Mouse (Mus musculus) layer of hippocampus, adult 8-10 months (tissue): ENCODE results near the gene Acvr1. TPM values are rescaled to one million over a fixed set of nuclear protein-coding genes. Genes with fewer than 3 reads are reported as not detected.
A peak's percentile ranks its signal among the peaks of the same experiment; 100 is the strongest.

ENCODE experiments used
- DNase-seq, 2 experiments: peaks; one replicate each; pipeline ENCODE4 v3.0.0; 2022; ENCODE audit warnings: low spot score in 2 of 2
- total RNA-seq, 4 experiments: library from RNA; stranded (reverse); gene quantifications; 2 replicates each; pipeline ENCODE4 v1.2.4; 2022

The Acvr1 gene
- total RNA-seq, 4 experiments from 2014 or later = 43.1 to 45.5 (median 44.5) TPM

DNA sequence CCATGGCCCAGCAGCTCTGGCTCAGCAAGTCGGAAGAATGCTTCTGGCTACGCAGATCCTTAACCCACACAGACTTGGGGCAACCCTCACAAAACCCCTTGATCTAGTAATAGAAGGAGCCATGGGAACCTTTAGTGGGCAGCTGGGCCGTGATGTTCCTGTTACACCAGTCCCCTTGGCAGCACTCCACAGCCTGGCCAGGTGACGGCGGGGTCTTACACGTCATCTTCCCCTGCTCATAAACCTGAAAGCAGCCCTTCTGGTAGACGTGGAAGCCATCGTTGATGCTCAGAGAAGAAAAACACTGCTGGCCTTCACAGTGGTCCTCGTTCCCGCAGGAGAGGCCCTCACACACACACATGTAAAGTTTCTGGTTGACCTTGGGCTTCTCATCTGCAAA is 87.4 kb downstream of the Acvr1 start:
- no peak for DNase-seq

DNA sequence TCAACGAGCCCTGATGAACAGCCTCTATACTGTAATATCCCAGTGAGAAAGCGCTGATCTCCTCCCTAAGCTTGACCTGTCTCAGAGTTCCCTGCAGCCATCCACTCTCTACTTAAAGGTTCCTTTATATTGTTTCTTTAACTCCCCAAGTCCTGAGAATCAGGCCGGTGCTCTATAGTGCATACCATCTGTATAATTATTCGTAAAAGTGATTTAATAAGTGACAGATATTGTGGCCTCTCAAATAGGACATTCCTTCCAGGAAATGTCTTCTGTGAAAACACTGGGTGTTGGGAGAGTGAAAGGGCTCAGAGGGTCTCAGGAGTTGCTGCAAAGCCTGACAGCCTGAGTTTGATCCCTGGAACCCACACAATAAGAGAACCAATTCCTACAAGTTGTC is 88.8 kb downstream of the Acvr1 start:
- no peak for DNase-seq

DNA sequence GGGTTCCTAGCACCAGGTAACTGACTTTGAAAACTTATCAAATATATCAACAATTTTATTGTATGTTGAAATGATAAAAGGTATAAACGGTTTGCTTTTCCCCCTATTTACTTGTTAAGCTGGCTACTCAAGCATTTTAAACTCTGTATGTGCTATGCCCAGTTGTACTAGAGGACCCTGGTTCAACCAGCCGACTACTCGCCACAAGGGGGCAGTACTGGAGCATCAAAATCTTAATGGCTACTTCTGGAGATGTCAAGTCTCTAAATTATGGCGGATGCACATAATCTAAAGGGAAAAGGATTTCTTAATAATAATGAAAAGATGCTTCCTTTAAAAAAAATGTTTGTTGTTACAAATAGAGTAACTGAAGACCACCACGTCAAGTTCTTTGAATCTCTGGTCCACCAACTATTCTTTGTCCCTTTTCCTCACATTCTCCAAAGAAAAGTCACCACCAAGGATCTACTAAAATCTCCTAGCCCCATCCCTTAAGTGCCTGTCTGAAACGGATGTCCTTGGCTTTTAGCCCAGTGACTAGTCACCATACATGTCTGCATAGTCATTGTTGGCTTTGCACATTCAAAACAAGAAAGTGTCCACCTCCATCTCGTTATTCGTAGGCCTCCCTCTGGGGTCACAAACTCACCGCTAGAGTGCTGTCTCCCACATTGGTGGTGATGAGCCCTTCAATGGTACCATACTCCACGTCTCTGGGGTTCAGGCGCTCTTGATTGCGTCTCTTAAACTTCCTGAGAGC is 89.8 kb downstream of the Acvr1 start:
- peak; percentile 75 to 90 for DNase-seq

DNA sequence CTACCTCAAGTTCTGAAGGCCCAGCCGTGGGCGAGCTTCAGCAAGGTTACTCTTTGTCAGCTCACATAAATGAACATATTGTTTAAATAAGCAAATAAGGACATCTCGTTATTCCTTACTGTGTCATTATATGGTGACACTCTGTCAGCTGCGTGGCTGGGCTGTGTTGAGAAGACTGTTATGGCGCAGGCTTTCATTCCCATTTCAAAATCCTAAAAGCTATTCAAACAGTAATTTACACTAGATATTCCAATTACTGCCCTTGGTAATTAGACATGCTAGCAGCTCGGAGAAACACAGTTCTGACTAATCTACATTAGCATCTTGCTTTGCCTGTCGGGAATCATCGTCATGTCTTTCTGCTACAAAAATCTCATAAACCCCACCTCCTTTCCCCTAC is 91.4 kb downstream of the Acvr1 start:
- no peak for DNase-seq

DNA sequence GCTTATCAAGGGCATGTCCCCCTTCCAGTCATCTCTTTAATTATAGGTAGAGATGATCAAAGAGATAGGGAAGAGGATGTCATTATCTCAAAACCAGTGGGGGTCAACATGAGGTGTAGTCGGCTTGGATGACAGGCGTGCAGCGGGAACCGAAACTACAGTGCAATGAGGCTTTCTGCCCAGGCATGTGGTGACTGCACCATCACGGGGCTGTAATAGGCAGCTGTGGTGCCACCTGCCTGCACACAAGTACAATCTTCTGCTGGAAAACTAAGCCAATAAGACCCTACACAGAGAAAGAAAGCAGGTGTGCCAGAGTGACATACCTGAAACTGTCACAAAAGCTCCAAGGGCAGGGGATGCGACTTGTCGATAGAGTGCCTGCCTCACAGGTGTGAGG is 96.7 kb downstream of the Acvr1 start:
- DNase-seq = no peak

DNA sequence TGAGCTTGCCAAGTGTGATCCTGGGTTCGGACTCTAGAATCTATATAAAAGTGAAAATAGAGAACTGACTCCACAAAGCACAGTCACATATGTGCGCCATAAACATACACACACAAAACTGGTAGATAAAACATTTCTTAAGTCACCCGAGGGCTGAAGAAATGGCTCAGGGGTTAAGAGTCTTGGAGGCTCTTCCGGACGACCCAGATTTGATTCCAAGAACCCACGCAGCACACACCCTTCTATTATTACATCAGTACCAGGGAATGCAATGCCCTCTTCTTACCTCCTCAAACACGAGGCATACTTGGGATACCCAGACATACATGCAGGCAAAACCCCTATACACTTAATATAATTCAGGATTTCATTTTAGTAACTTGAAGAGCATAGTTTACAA is 97.1 kb downstream of the Acvr1 start, which contains the start of gene Gm17409:
Gm17409 (plus strand) TSS at position 301 of the 400 bp plus-strand sequence.
- DNase-seq = no peak

DNA sequence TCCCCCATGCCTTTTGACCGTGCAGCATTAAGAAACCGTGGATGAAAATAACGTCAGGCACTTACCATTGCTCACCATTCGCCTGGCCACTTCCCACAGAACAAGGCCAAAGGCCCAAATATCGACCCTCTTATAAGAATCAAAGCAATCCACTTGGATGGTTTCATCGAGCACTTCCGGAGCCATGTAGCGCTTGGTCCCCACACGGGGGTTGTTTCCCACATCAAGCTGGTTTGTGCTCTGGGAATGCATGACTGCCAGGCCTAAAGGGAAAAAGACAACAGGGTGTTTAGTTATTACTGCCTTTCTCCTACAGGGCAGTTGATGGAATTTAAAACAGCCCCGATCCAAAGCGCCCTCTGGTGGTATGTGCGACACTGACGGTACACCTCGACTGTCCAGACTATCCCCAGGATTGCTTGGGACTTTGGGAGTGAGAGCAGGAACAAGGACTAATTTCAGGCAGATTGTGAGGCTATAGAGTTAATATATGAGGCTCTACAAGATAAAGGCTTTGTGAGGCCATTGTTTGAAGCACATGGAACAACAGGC is 108.1 kb downstream of the Acvr1 start:
- peak in 1 of 2 experiments; percentile 60 for DNase-seq

DNA sequence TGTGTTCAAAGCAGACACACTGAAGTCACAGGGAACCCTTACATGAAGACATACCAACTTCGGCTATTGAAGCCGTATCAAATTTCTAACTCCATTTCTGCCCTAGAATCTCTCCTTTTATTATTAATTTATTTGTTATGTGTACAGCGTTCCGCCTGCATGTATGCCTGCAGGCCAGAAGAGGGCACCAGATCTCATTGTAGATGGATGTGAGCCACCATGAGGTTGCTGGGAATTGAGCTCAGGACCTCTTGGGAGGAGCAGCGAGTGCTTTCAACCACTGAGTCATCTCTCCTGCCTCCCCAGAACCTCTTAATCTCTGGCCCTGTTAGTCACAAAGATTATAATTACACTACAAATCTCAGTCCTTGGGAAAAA is 109.5 kb downstream of the Acvr1 start:
- no peak for DNase-seq

DNA sequence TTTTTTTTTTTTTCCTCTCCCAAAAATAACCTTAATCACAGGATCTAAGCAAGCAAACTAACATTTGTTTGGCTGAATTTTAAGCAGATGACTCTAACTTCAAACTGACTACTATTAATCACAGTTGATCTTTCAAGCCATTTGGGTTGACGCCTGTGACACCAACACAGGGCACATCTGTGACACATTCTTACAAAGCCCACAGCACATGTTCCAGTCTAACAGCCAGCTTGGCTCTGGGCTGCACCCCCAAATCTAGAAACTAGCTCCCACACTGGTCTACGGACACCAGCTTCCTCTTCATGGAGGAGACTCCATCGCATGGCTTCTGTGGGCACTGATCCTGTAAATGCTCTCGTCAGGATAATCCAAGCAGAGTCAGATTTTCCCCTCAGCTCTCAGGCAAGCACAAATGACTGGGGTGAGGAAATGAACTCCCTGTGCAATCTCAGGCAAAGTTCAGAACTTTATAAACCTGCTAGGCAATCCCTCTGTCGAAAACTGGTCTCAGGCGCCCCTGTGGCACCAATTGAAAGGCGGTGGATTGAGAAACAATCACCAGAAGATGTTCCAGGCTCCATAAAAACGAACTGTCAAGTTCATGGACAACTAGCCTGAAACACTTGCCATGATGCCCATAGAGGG is 110.0 kb downstream of the Acvr1 start:
- DNase-seq = peak in 1 of 2 experiments; percentile 29

DNA sequence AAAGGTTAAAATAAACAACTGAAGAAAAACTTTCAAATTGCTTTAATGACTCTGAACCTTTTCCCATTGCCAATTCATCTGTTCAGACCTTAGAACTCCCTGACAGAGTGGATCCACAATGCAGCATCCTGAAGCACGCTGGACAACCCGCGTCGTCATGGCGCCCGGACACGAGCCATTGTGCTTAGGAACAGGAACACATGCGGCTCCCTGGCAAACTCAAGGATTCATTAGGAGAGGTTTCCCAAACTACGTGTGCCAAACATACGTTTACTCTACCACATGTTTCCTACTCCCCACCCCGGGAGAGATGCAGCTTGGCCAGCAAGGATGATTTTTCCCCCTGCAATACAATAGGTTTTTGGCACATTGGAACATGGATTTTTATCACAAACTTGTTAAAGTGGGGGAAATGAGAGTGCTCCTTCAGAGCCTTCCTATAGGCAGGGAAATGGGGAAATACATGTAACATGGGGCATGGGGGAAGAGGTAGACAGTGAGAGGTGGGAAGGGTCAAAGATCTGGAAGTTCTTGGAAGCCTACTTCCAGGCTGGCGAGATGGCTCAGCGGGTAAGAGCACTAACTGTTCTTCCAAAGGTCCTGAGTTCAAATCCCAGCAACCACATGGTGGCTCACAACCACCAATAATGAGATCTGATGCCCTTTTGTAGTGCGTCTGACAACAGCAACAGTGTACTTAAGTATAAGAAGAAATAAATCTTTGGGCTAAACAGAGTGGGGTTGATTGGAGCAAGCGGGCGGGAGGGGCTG is 112.7 kb downstream of the Acvr1 start:
- DNase-seq = no peak

DNA sequence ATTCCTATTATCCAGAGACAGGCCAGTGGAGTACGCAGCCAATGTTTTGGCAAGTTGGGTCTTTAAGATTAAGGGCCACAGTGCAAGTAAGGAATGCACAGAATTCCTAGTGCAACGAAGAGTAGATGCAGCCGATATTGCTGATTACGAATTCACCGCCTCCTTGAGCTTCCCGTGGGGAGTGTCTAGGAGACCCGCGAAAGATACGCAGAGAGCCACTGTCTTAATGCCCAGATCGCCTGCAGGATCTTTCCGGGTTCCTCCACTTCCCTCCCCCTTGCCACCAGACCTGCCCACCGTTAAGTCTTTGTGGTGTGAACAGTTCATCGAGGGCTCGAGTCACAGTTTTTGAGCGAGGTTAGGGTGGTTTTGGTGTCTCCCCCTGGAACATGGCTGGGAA is 120.0 kb downstream of the Acvr1 start:
- DNase-seq = no peak

DNA sequence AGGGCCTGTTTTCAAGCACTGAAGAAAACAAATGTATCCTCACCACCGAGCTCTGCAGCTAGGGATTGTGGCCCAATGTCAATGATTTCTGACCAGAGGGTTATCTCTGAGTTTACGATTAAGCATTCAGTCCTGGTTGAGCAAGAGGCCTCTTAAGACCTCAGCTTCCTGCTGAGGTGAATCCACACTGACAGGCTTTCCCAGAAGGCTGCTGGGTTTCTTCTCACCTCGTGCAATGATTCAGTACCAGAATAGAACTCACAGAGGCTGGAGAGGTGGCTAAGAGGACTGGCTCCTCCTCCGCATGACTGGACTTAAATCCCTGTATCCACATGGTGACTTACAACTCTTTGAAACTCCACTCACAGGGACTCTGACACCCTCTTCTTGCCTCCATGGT is 123.8 kb downstream of the Acvr1 start:
- no peak for DNase-seq

DNA sequence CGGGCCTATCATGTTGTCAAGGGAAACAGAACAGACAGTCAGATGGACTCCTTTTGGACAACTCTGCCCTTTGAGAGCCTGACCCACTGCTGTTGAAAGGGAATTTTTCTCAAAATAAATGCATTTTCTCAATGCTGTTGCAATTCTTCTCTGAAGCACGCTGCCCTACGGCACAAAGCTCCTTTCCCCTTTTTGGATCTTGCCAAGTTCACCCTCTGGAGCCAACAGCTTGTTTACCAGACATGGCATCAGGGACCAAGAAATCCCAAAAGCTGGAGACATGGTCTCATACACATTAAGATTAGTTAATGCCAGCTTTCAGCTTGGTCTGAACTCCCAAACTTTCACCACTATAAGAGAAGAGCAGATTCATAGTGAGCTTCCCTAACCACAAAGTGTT is 130.0 kb downstream of the Acvr1 start:
- no peak for DNase-seq

DNA sequence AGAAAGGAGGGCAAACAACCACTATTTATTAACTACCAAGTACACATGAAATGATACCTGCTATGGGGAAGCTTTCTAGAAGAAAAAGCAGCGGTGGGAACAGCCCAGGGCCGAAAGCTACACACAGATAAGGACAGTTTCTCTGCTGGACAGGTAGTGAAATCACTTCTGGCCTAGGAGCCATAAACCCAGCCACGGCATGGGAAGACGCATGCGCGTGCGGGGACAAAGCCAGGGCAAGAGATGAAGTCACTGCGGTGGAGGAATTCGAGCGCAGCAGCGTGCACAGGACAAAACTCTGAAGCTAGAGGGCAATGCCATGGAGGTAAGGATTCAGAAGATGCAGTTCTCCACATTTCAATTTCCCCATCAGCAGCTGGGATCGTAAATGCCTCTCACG is 131.4 kb downstream of the Acvr1 start:
- no peak for DNase-seq

DNA sequence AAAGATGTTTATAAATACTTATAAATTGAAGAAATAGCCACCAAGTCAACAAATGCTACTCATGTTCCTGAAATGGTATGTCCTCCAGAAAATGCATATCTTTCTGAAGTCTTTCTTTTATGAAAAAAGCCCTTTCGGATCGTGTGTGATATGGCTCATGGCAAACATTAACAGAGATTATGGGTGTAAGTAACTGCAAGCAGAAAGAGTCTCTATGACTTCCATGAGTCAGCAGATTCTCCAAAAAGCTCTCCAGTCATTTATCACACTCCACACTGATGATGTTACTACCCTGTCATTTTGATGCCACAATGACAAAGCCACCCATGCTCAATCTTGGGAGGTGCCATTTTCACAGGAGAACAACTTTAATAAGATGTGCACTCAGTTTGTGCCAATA is 132.5 kb downstream of the Acvr1 start:
- DNase-seq = no peak

DNA sequence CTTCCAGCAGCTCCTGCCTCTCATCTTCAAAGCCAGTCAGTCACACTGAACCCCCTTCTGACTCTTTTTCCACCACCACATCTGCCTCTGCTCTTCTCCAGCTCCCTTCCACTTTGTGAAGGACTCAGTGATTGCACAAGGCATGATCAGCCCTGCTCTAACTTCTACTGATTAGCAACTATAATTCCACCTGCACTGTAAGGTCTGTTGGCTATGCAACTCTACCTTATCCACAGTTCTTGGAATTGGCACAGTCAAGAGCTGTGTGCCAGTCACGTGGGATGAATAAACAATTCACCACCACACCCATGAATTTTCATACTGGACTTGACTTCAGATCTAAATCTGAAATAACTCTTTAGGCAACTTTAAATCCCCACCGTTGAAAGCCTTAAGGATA is 133.6 kb downstream of the Acvr1 start:
- no peak for DNase-seq

DNA sequence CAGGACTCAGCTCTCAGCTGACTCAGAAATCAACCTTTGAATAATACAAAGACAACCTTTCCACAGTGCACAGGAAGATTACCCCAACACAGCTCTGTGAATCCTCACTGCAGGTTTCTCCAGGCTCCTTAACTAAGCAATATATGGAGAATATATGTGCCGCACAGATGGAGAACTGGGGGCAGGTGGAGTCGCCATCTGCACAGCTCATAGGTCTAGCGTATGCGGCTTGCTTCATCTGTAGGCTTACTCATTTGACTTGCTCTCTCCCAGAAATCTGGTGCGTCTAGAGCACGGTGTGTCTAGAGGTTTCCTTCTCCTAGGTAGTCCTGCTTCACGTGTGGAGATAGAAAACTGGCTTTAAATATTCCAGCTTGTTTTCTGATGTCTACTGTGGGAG is 134.7 kb downstream of the Acvr1 start:
- peak; percentile 60 to 72 for DNase-seq

DNA sequence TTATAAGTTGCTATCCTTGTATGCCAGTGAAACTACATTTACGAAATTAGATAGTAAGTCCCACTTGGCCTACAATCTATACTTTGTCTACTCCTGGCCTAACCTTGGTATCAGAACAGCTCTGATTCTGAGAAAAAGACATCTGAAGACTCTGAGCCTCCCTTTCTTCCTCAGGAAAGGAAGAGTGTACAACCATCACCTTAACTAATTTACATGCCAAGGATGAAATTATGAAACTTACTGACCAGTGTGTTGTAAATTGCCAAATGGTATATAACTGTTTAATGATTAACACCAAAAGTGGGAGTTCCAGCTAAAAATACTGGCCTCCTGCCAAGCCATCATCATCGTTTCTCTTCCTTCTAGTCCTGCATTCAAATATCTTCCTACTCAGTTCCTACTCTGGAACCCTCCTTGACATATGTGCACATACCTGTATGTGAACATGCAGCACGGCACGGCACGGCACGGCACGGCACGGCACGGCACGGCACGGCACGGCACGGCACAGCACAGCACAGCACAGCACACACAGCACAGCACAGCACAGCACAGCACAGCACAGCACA is 141.4 kb downstream of the Acvr1 start:
- DNase-seq = no peak

DNA sequence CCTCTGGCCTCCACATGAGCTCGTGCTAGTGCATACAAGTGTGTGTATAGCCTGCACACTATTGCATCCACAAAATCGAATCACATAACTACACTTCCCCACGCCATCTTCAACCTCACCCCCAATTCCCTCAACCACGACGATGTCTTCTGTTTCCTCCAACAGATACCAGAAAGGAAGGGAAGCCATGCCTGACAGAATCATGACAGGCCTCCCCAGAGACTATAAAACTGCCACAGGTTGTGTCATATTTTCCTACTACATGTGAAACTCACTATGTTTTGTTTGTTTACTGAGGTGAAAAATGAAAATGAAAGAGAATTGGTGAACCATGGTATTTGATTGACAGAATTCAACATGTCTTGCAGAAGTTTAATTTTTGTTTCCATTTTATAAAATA is 143.6 kb downstream of the Acvr1 start:
- DNase-seq = no peak

DNA sequence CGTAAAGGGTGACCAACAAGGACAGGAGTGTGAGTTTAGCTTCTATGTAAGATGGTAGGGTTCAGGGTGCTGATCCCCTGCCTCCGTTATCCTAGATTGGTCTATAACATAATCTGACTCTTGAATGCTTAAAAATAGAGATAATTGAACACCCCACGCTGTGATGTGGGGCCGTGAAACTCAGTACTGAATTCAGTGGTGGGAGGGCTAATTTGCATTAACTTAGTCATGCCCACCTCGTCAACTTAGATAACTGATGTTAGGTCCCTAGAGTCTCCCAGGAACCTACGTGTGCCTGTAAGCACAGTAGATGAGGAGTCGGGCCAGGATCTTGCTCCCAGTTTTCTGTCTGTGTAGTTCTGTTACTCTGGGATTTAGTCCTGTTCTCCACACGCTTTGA is 147.4 kb downstream of the Acvr1 start:
- no peak for DNase-seq

DNA sequence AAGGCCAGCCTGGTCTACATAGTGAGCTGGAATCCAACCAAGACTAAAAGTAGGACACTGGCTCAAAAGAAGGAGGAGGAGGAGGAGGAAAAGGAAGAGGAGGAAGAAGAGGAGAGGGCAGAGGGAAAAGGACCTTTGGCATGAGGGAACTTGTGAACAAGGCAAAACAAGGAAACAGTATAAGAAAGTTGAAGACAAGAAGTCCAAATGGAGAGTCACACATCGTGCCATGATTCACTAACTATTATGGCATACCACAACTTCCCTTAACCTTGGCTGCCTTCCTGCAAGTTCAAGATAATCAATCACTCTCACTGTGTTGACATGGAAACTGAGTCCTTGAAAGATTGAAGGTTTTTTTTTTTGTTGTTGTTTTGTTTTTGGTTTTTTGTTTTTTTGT is 148.8 kb downstream of the Acvr1 start:
- DNase-seq = no peak

DNA sequence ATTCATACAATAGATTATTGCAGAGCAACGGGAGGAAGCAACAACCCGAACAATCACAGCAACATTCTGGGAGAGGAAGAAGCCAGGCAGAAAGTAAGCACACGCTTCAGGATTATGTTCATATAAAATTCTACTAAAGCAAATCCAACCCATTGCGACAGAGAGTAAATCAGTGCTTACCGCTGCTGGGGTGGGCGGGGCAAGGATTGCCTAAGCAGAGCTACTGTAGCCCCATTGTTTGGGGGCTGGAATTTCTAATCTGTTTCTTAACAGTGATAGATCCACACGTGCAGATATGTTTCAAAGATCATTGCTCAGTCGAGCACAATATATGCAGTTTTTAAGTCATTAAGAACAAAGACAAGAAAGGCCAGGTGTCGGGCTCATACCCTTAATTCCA is 149.3 kb downstream of the Acvr1 start:
- DNase-seq = no peak
